Mouse (Mus musculus): ENCODE results near the gene Slc38a6.

Gene Slc38a6

DNA sequence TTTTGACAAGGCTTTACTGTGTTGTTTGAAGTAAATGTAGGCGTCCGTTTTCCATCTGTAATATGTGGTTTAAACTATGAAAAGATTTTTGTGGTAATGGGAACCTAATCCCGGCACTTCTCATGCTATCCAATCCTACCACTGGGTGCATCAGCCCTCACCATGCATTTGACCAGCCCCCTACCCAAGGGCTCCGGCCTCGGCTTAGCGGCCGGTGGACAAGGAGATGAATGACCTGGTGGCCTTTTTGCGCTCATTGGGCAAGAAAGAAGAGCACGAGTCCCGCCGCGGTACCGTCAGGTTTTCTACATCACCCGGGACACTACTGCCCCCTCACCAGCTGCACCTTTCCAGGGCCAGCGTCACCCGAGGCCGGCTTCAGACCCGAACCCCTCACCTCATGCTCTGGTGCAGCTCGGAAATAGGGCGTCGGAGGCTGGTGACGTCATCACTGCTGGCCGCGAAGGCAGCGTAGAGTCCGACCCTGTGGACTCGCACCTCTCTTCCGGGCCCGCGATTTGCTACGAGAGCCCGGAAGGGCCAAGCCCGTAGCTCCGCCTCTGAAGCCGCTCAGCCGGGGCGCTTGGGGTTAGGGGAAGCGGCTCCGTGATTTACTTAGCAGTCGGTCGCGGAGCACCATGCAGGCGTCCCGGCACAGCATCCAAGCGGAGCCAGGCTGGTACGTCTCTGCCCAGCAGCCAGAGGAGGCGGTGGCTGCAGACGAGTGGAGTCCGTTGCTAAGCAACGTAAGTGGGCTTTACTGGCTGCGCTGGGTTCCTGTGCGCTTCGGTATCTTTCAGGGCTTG, at the start of gene Slc38a6, which contains the start of gene Trmt5:
Slc38a6 (plus strand) TSS at position 493 of the 806 bp plus-strand sequence.
Trmt5 (minus strand) TSS at position 424 of the 806 bp plus-strand sequence.
- DNase-seq (ENCODE audit: low spot score in 2 of 2) = peak; percentile 85 to 92

DNA sequence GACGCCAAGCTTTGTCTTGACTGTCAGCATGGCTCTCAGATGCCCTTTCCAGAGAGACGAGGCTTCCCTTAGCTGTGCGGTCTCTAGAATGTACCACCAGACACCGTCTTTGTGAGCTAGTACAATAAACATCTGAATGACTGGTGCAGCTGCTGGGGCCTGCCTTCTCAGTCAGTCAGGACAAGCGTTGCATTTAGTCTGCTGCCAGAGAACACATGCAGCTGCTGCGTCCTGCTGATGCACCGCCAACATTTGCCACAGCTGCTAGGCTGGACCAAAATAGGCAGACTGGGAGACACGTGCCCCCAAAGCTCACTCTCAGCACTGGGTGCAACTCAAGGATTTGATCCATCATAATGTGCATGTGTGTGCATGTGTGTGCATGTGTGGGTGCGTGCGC, 44.6 kb upstream of the Slc38a6 start:
- no peak for DNase-seq (ENCODE audit: low spot score in 2 of 2)

DNA sequence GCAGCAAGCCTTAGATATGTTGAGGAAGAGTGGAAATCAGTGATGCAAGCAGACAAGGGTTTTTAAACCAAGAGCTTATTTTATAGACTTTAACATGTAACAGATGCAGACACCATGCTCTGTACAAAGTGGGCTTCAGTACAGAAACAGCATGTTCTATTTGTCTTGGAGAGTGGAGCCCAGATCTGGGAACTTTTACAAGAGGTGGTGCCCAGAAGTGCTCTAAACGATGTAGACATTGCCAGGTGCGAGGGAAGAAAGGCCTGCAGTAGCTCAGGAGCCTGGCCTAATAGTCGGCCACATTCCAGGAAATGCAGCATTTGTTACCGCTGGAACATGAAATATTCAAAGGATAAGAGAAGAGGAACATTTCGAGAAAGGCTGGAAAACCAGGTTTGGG, 40.9 kb upstream of the Slc38a6 start:
- DNase-seq (ENCODE audit: low spot score in 2 of 2) = no peak

DNA sequence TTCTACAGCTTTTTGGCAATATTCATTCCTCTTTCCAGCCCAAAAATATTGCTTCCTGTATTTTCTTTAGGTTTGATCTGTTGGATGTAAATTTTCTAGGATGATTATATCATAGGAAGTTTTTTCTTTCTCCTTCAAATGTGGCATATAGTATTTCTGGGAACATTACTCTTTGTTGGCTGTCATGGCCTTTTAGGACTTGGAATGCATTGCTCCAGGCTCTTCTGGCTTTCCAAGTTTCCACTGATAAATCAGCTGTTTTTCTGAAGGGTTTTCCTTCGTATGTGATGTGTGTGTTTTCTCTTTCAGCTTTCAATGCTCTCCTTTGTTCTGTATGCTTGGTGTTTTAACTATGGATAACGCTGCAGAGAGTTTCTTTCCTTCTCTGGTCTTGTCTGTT, 31.6 kb upstream of the Slc38a6 start:
- no peak for DNase-seq (ENCODE audit: low spot score in 2 of 2)

DNA sequence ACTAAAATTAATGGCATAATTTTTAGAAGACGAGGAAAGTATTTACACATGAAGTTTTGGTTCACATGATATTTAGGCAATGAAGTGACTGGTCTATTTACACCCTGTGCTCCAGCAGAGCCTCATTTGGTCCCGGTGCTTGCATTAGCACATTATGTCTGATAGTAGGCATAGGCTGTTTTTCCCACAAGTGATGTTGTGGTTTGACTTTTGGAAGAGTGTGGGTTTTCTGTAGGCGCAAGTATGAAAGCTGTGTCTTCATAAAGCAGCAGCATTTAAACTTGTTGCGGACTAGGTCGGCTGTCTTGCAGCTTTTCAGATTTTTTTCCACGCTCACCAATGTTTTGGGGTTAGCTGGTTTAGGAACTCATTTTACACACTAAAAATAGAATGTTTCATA, 27.3 kb upstream of the Slc38a6 start:
- DNase-seq (ENCODE audit: low spot score in 2 of 2) = no peak

DNA sequence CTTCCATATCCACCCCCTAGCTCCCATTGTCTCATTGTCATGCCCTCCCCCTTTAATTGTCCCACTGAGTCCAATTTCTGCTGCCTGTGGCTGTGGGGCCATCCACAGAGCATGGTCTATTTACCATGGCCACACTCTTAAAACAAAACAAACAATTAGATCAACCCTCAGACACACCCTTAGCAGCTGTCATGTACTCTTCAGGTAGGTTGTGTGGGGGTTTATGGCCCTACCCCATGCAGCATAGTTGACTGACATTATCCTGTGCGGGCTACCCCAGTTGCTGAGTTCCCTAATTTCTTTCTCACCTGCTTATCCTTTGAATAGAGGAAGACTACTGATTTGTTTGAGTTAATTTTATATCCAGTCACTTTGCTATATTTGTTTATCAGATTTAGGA, 26.2 kb upstream of the Slc38a6 start:
- no peak for DNase-seq (ENCODE audit: low spot score in 2 of 2)

DNA sequence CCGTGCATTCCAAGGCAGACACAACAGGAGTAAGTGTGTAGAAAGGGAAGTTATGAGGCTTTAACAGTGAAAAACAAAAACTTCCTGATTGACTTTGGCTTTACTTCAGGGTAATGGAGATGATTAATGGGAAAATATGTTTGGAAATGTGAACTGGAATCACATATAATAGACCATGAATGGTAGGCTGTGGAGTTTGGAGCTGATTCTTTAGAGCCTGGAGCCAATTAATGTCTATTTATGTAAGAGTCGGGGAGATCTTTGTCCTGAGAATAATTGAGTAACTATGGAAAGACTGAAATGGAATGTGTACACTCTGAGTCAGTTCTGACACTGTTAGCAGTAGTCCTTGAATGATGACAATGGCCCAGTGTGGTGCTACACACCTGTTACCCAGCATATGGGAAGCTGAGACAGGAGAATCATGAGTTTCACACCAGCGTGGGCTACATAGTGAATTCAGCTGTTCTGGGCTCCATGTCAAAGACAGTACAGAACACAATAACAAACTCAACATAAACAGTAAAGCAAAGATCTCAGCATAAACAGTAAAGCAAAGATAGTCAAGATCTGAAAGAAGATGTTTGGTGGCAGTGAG, 21.1 kb upstream of the Slc38a6 start:
- DNase-seq (ENCODE audit: low spot score in 2 of 2) = no peak

DNA sequence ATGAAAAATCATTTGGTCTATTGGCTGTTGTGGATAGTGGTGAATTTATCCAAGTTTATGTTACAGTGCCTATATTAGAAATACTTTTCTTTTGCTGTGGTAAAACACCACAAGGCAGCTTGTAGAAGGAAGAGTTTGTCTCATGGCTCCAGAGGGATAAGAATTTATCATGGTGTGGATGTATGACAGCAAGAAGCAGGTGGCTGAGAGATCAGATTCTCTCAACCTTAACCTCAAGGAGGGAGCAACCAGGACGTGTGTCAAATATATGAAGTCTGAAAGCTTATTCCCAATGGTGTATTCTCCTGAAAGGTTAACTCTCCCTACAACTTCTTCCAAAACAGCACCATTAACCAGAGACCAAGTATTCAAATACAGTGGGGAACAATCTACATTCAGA, 20.0 kb upstream of the Slc38a6 start:
- DNase-seq (ENCODE audit: low spot score in 2 of 2) = no peak

DNA sequence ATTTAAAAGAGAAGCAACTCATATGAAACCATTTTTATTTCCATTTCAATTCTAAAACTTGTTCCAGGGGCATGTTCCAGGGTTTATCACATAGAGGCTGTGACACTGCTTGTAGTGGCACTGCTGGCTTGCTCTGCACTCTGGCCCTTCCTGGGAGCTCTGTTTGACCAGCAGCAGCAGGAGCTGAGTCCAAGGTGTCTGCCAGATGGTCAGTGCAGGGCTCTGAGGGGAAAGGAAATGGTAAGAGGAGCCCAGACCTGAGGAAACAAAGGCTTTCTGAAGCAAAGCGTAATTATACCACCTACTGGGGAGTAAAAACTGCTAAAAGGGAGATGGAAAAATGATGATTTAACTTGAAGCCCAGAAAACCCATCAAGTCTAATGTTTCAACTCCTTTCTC, 18.1 kb upstream of the Slc38a6 start:
- DNase-seq (ENCODE audit: low spot score in 2 of 2) = no peak

DNA sequence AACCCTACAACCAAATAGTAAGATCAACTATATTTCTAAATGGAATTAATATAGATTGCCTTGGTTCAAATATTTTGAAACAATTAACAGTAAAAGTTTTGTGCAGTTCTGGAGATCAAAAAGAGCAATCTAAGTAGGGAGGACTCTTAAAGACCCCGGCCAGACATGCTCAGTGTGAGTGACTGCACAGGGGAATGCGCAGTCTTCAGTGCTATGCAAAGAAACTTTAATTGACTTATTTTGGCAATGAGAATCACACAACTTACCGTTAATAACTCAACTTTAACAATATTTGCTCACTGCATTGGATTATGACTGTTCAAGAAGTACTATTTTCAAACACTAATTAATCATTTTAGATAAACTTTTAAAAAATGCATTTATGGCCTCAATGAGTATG, 17.0 kb upstream of the Slc38a6 start:
- DNase-seq (ENCODE audit: low spot score in 2 of 2) = no peak

DNA sequence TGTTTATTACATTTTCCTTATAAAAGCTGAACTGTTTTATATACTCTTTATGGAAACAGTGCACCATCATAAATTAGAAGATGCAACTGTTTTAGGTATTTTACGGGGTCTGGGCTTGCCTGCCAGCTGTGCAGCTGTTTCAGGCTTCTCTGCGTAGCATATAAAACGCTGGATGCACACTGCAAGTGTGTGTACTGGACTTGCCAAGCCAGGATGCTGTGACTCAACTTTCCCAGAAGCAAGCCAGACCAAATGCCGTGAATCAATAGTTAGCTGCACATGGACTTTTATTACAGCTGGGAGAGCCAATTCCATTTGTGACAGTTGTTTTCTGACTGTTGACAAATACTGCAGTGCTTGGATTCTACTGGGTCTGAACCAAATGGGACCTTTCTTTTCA, 16.6 kb upstream of the Slc38a6 start:
- peak in 1 of 2 experiments; percentile 18 for DNase-seq (ENCODE audit: low spot score in 2 of 2)

DNA sequence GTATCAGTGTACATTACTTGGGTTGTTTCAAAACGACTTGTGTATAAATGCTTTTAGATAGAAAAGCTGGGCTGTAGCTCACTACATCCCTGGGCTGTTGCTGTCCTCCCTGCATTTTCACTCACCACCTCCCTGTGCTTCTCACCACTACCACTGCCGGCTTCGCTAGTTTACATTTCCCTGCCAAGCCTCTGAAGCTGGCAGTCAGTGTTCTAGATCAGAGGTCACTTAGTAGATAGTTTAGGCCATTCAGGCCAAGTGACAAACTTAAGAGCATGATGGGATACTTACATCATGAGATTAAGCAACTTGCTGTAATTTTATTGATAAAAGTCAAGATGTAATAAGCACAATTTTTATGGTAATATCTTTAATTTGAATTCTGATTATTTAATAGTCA, 11.7 kb upstream of the Slc38a6 start:
- no peak for DNase-seq (ENCODE audit: low spot score in 2 of 2)

DNA sequence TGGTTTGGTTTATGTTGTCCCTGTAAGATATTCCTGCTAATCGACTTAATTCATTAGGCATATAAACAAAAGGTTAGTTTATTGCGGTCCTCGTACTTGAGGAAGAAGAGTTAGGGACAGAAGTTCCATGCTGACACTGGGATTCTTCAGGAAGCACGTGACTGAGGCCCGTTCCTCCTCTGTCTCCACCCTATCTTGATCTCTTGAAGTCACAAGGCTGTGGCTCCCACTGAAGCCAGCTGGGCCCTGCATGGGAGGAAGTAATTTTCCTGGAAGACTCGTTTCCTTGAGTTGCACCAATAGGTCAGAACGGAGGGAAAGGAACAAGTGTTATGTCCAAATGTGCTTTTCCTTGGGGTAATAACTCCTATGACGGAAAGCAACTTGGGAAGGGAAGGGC, 1.0 kb downstream of the Slc38a6 start:
- DNase-seq (ENCODE audit: low spot score in 2 of 2) = no peak

DNA sequence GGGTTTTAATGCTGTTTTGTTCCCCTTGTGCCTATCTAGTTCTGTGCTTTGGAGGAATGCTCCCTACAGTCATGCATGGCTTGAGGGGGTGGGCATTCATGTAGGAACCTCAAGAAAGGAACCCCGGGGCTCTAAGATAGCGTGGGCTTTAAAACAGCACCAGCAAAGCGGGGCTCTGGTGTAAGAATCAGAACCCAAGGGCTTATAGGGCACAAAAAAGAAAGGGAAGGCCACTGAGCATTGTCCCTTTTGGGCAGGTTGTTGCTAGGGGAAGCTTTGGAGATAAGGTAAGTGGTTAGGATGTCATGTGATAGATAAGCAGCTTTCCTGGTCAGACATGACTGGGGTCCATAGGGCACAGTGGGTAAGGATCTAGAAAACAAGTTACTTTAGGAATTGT, 2.0 kb downstream of the Slc38a6 start:
- no peak for DNase-seq (ENCODE audit: low spot score in 2 of 2)

DNA sequence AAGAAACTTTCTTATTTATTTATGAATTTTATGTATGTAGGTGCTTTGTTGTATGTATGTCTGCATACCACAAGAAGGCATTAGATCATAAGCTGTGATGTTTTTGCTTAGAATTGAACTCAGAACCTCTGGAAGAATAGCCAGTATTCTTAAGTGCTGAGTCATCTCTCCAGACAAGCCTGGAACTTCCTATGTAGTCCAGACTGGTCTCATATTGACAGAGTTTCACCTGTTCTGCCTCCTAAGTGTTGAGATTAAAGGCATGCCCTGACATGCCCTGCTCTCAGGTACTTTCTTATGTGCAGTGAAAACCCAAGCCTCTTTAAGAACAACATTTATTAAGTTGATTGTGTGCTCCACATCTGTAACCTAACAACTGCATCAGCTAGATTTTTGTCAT, 8.3 kb downstream of the Slc38a6 start:
- DNase-seq (ENCODE audit: low spot score in 2 of 2) = no peak

DNA sequence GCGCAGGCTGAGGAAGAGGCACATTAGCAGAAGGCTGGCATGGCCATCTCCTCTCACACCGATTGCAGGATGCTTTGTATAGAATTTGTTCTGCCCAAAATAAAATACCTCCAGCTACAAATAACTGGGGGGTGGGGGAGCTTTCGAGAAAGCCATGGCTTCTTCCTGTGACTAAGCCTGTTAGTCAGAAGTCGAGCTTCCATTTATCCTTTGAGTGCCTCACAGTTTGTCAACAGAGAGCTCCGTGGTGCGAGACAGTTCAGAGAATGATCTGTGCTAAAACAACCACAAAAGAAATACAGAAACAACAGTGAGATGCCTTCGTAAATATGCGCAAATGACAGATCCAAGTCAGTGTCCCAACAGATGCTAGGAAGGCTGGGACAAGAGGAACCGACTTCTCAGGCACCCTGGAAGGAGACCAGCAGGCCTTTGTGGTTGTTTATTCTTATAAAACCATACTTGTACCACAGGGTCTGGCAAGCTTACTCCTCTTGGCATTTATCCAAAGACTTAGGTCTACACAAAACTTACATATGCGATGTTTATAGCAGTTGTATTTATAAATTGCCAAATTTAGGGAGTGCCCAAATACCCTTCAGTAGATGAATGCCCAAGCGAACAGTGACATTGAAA, 9.0 kb downstream of the Slc38a6 start:
- no peak for DNase-seq (ENCODE audit: low spot score in 2 of 2)

DNA sequence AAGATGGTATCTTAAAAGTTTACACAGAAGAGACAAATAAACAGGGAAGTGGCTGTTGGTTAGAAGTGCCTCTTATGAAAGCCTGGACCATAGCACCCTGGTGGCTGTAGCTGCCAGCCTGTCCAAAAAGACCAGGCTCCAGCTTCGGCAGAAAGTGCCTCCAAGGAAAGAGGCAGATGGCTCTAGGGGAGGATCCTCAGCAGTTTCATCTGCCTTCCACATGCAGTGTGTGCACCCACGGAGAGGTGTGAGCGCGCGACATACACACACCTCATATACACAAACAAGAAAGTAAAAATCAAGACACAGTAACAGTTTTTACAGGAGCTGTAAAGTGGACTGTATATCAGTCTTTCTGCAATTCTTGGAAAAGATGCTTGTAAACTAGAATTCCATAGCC, 12.0 kb downstream of the Slc38a6 start:
- no peak for DNase-seq (ENCODE audit: low spot score in 2 of 2)

DNA sequence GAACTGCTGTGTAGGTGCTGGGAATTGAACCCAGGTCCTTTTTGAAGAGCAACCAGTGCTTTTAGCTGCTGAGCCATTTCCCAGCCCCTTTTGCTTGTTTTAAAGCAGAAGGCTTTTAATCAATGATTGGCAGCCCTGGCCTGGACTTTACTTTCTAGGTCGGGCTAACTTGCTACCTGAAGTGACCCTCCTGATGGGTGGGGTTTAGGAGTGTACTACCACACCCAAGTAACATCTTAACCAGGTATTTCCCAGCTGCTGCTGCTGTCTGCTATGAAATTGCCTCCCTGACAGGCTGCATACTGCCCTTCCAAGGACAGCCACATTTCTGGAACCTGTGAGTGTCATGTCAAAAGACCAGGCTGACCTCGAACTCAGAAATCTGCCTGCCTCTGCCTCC, 14.0 kb downstream of the Slc38a6 start:
- DNase-seq (ENCODE audit: low spot score in 2 of 2) = no peak

DNA sequence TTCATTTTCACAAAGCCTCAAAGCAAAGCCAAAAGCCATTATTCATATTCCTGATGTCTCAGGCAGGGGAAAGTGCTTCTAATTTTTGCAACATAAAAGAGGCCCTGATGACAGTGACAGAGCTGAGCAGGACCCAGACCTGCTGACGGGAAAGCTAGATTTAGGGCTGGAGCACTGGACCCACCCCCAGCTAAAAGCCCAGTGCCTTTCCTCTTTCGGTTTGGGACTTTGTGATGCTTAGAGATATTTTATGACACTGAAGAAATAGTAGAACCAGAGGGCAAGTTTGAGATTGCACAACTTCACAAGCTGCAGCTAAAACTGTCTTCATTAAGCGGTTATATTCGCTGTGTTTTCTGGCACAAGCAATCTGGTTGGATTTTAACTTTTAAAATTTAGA, 18.1 kb downstream of the Slc38a6 start:
- peak in 1 of 2 experiments; percentile 24 for DNase-seq (ENCODE audit: low spot score in 2 of 2)

DNA sequence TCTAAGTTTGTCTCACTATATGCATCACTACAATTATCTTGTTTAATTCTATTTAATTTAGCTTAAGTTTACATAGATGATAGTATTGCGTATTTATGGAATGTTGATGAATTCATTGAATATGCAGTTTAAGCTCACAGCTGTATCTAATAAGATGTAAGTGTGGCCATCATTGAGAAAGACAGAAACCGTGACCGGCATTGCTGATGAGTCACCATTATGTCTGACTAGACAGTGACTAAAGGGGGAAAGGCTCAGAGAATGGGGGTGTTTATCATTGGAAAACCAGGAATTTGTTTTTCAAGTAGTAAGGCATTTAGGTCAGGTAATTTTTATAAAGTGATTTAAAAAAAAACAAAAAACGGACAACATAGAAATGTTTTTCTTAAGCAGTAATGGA, 21.2 kb downstream of the Slc38a6 start:
- no peak for DNase-seq (ENCODE audit: low spot score in 2 of 2)

DNA sequence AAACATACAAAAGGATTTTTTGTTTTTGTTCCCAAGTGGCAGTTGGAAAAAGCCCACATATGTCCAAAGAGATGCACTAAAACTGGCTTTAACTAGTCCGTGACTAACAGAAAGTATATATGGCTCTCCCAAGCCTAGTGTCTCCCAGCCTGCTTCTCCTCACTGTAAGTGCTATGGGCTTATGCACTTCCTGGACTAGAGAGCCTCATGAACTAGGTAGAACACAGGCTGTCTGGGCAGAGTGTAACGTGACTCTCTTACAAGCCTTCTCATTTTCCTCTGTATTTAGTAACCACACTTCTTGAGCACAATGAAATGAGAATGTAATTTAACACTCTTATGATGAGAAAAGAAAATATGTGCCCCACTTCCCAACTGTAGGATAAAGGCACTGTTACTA, 22.1 kb downstream of the Slc38a6 start:
- DNase-seq (ENCODE audit: low spot score in 2 of 2) = no peak

DNA sequence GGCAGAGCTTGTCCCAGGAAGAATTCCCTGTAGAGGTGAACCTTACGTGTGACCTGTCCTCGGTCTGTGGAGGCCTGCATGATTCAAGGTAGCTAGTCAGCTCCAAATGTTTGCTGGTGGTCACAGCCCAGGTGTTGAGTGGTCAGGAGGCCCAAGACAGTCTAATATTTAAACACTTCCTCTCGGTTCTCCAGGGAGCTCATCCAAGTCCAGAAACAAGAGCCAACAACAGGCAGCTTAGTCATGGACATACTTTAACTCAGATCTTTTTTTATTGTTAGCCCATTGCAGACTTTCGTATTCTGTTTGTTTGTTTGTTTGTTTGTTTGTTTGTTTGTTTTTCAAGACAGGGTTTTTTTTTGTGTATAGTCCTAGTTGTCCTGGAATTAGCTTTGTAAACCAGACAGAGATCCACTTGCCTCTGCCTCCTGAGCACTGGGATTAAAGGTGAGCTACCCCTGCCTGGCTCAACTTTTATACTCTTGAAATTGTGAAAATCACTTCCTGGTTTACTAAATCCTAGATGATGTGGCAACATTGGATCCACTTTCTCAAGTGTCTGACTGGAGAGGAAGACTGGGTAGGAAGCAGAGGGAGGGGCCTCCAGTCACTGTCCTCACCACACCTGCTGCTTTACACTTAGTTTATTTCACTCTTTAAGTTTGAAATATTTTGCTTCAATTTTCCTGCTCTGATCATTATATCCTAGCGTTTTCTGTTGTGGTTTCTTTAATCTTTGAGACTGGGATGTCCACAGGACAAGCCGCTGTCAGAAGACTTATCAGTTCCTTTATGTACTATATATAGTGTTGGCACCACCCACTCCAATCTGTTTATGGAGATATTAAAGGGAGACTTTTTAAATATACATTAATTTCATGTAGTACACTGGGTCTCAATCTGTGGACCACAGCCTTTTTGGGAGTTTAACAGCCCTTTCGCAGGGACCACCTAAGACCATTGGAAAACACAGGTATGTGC, 31.4 kb downstream of the Slc38a6 start:
- no peak for DNase-seq (ENCODE audit: low spot score in 2 of 2)
